Mouse (Mus musculus) heart, embryonic 13.5 days (tissue): ENCODE measurements around the gene Tmem110. TPM values are rescaled to one million over a fixed set of nuclear protein-coding genes. Genes with fewer than 3 reads are reported as not detected.
A peak's percentile ranks its signal among the peaks of the same experiment; 100 is the strongest.

ENCODE experiments used
- ATAC-seq: fragments of 200-750 bp; cut with Nextera tagmentation; 2 replicates; pipeline ENCODE4 v1.8.0; 2017; ENCODE audit warnings: moderate TSS enrichment; ENCODE audit not compliant: insufficient number of reproducible peaks, low FRiP score, low TSS enrichment; ENCODE audit errors: extremely low read depth
- H3K27ac ChIP-seq: fragments of 300-500 bp; sonication (generic); replicated peaks from 2 replicates; pipeline ENCODE4 v1.5.1; 2015; ENCODE audit warnings: moderate library complexity, mild to moderate bottlenecking, inconsistent platforms
- H3K27me3 ChIP-seq: fragments of 300-500 bp; sonication (generic); replicated peaks from 2 replicates; pipeline ENCODE4 v1.6.1; 2015; ENCODE audit warnings: mild to moderate bottlenecking, inconsistent platforms
- H3K36me3 ChIP-seq: fragments of 300-500 bp; sonication (generic); 2 replicates; pipeline ENCODE4 v1.6.1; 2015; ENCODE audit warnings: mild to moderate bottlenecking, inconsistent platforms
- H3K4me1 ChIP-seq: fragments of 300-500 bp; sonication (generic); 2 replicates; pipeline ENCODE4 v1.6.1; 2015; ENCODE audit warnings: inconsistent platforms
- H3K4me2 ChIP-seq: fragments of 300-500 bp; sonication (generic); 2 replicates; pipeline ENCODE4 v1.6.1; 2015; ENCODE audit warnings: inconsistent platforms, mild to moderate bottlenecking, moderate library complexity
- H3K4me3 ChIP-seq: fragments of 300-500 bp; sonication (generic); 2 replicates; pipeline ENCODE4 v1.5.1; 2015; ENCODE audit warnings: moderate library complexity, mild to moderate bottlenecking, inconsistent platforms
- H3K9ac ChIP-seq: fragments of 300-500 bp; sonication (generic); 2 replicates; pipeline ENCODE4 v1.6.1; 2015; ENCODE audit warnings: inconsistent platforms, mild to moderate bottlenecking, moderate library complexity
- H3K9me3 ChIP-seq: fragments of 300-500 bp; sonication (generic); 2 replicates; pipeline ENCODE4 v1.6.1; 2016; ENCODE audit warnings: inconsistent platforms
- WGBS: fragments of 180-500 bp; shearing (Covaris S2); methylation state at CpG from one replicate; pipeline ENCODE4 v1.1.7; 2015; ENCODE audit warnings: mixed read lengths; 5-methylcytosine and 5-hydroxymethylcytosine counted together
- polyA plus RNA-seq: library from polyadenylated mRNA; unstranded; fragments of >200 nt; fragmentation: Nextera tagmentation; extraction: Ambion mirVana; gene quantifications from 2 replicates; pipeline ENCODE4 v1.2.1, GENCODE M21; 2015

Gene Tmem110
- 14.7 and 15.0 TPM in 2 replicates for polyA plus RNA-seq

DNA sequence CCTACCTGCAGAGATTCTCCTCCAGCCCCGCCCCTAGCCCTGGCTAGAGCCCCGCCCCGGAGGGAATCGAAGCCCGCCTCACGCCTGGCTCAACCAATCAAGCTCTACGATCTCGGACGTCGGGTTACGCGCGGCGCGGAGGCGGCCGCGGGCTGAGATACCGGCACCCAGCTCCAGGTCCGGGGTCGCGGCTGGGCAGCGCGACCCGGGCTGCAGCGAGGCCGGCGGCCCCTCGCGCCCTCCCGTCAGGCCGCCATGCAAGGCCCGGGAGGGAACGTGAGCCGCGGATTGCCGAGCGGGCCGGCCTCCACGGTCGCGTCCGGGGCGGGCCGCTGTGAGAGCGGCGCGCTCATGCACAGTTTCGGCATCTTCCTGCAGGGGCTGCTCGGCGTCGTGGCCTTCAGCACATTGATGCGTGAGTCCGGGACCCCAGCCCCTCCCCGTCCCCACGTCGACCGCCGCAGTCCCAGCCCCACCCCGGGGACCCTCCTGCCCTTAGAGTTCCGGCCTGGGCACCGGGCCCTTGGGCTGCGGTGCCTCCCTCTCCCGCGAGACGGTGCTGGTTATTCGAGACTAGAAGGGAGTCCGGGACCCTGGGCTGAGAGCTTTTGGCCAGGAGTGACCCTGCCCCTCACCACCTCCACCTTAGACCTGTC lies at the start of gene Tmem110:
Tmem110 (plus strand) TSS at position 115 of the 656 bp plus-strand sequence.
- Histone ChIP-seq H3K4me3 (peak within 1 kb of the TSS; percentile 81), H3K36me3 (no peaks in the 10 kb centered on the region), H3K27me3 (no peaks in the 10 kb centered on the region), H3K4me2 (peak within 1 kb of the TSS; percentile 88), H3K4me1 (peaks cover 51% of the 10 kb centered on the region), H3K9me3 (no peaks in the 10 kb centered on the region), H3K9ac (peak within 1 kb of the TSS; percentile 93), H3K27ac (peak within 1 kb of the TSS; percentile 43)
- peak; percentile 75 for ATAC-seq
- 1% methylated on average over 67 of the region's 68 CpGs for WGBS

DNA sequence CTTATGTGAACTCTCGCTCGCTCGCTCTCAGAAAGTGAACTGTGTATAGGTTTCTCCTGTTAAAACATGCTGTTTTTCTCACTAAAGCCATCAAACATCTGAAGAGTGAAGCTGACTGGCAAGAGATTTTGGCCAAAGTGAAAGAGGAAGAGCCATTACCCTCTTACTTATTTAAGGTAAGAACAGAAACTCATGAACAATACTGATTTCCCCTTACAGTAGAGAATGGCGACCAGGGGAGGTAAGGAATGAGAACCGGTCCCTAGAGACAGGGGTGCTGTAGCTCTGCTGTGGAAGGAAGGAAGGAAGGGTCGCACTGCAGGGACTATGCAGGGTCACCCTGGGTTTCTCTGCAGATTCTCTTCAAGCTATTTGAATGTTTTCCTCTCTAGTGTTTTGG lies 40.8 kb upstream of the Tmem110 start:
- no peaks in the 10 kb centered on the region for H3K27me3 ChIP-seq
- H3K9me3 ChIP-seq, result no peaks in the 10 kb centered on the region
- peaks cover 36% of the 10 kb centered on the region for H3K36me3 ChIP-seq
- H3K4me1 ChIP-seq, result no peaks in the 10 kb centered on the region
- no peak overlapping the region for H3K4me3 ChIP-seq
- 88% methylated on average over 6 of the region's 6 CpGs for WGBS
- H3K4me2 ChIP-seq, result no peak overlapping the region
- no peak for ATAC-seq
- no peak overlapping the region for H3K9ac ChIP-seq
- H3K27ac ChIP-seq, result no peak overlapping the region

DNA sequence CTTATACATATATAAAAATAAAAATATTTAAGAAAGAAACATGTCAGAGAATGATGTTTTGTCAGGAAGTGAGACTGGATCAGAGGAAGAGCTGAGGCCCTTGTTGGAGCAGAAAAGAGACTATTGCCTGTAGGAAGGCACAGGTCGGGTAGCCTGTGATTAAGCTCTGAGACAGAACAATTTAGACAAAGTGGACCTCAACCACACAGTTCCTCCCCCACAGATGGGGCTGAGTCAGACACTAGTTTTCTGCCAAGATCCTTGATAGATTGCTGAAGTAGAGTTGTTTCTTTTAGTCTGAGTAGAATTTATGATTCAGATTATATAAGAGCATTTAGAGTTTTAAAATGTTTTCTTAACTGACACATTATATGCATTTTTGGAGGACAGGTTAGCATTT lies 35.9 kb upstream of the Tmem110 start:
- 44% methylated on average over 1 of the region's 1 CpGs for WGBS
- Histone ChIP-seq H3K9me3 (no peaks in the 10 kb centered on the region), H3K9ac (no peak overlapping the region), H3K4me1 (no peaks in the 10 kb centered on the region), H3K4me3 (no peak overlapping the region), H3K27me3 (no peaks in the 10 kb centered on the region), H3K27ac (no peak overlapping the region), H3K4me2 (no peak overlapping the region), H3K36me3 (peaks cover 45% of the 10 kb centered on the region)
- no peak for ATAC-seq

DNA sequence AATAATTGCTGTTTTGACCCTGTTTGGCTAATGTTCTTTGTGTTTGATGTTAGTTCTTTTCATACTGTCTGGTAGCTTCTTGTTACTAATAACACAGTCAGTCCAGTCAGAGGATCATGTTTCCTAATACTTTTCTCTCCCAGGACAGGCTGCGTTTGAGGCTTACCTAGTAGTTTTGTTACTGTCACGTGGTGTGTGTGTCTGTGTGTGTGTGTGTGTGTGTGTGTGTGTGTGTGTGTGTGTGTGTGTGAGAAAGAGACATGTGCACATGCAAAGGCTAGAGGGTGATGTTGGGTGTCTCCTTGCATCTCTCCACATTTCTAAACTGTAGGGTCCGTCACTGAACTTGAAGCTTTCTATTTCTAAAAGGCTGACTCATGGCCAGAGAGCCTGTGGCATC lies 32.5 kb upstream of the Tmem110 start:
- WGBS, result 76% methylated on average over 3 of the region's 3 CpGs
- no peak for ATAC-seq
- peaks cover 7% of the 10 kb centered on the region; the same call in 1 of the 2 replicates for H3K9me3 ChIP-seq
- no peak overlapping the region for H3K9ac ChIP-seq
- no peaks in the 10 kb centered on the region for H3K27me3 ChIP-seq
- H3K36me3 ChIP-seq, result peaks cover 43% of the 10 kb centered on the region
- no peak overlapping the region for H3K4me2 ChIP-seq
- no peak overlapping the region for H3K27ac ChIP-seq
- H3K4me1 ChIP-seq, result no peaks in the 10 kb centered on the region
- no peak overlapping the region for H3K4me3 ChIP-seq

DNA sequence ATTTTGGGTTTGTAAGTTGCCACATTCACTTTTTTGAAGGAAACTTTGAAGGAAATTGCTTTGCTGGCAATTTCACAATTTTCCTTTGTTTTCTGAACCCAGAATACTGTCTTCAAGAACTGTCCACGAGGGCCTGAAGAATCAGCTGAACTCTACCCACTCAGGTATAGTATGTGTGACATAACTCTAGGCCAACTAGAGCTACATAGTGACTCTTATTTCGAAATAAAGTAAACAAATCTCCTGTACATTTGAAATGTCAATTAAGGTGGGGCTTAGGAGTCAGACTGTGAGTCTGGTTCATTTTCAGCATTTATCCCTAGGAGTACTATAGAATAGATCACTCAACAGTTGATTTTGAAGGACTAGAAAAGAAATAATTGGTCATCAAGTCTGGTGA lies 23.6 kb upstream of the Tmem110 start:
- H3K4me2 ChIP-seq, result no peak overlapping the region
- H3K27ac ChIP-seq, result no peak overlapping the region
- no peaks in the 10 kb centered on the region for H3K9me3 ChIP-seq
- no peaks in the 10 kb centered on the region for H3K27me3 ChIP-seq
- H3K4me3 ChIP-seq, result no peak overlapping the region
- no peak overlapping the region for H3K9ac ChIP-seq
- WGBS, result 88% methylated on average over 2 of the region's 2 CpGs
- ATAC-seq, result no peak
- H3K4me1 ChIP-seq, result no peaks in the 10 kb centered on the region
- peaks cover 45% of the 10 kb centered on the region for H3K36me3 ChIP-seq

DNA sequence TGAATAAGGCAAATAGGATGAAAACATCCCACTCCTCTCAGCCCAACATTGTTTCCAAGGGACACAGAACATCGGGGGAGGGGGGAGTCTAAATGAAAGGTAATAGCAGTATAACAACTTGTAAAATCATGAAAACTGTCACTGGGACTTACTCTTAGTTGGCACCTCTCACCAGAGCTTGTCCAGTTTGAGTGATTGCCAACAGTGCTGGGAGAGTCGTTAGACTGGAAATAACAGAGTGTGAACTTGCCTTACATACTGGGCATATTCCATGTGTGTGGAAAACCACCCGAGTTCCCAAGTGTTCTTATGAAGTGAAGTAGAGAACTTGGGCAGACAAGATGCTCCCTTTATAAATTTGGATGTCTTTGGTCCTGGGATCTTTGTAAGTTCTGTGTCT lies 4.3 kb upstream of the Tmem110 start:
- no peak overlapping the region for H3K4me3 ChIP-seq
- no peak for ATAC-seq
- no peak overlapping the region for H3K27ac ChIP-seq
- H3K27me3 ChIP-seq, result no peaks in the 10 kb centered on the region
- peaks cover 35% of the 10 kb centered on the region for H3K36me3 ChIP-seq
- 70% methylated on average over 3 of the region's 3 CpGs for WGBS
- H3K4me2 ChIP-seq, result no peak overlapping the region
- no peak overlapping the region for H3K9ac ChIP-seq
- no peaks in the 10 kb centered on the region for H3K9me3 ChIP-seq
- peaks cover 6% of the 10 kb centered on the region for H3K4me1 ChIP-seq

DNA sequence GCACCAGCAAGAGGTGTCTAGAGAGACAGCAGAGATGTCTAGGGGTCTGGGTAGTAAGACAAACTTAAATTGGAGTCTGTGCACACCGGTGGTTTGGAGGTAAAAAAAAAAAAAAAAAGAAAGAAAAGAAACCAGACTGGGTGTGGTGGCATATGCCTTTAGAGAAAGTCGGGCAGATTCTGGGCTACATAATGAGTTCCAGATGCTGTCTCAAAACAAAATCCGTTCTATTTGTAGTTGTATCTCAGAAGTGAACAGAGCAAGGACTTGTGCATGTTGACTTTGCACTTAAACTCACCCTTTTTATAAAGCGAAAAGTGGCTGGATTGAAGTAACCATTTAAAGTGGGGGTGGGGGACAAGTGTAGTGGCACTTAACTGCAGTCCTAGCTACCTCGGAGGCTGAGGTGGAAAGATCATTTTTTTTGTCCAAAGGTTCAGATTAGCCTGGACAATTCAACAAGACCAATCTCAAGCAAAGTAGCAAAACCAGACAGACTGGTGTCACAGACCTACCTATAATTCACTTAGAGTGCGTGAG lies 864 bp upstream of the Tmem110 start:
- H3K9me3 ChIP-seq, result no peaks in the 10 kb centered on the region
- H3K4me3 ChIP-seq, result no peak overlapping the region
- H3K4me1 ChIP-seq, result peaks cover 40% of the 10 kb centered on the region
- 58% methylated on average over 6 of the region's 6 CpGs for WGBS
- H3K27me3 ChIP-seq, result no peaks in the 10 kb centered on the region
- H3K36me3 ChIP-seq, result peaks cover 6% of the 10 kb centered on the region; the same call in 1 of the 2 replicates
- ATAC-seq, result no peak
- 0 out of 2 replicates have a peak overlapping the region, but pooled peaks have one; percentile 88 for H3K4me2 ChIP-seq
- H3K27ac ChIP-seq, result no peak overlapping the region
- no peak overlapping the region for H3K9ac ChIP-seq

DNA sequence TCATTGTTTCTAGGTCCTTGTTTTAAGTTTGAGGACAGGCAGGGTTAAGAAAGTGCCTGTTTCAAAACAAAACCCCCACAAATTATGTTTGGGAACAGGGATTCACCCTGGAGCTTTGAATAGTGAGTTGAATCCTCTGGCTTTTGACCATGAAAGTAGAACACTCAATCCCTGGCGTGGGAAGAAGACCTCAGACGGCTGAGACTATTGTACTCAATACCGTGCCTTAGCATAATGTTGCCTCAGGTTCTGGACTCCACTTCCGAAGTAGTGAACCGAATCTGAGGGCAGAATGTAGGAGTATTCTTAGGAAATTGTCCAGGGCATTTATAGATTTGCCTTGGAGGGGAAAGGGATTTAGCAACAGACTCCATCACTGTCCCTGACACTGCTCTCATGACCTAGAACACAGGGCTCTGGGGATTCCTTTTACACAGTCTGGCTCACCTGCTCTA lies 342 bp upstream of the Tmem110 start:
- Histone ChIP-seq H3K9ac (peak overlapping the region; percentile 93), H3K27ac (0 out of 2 replicates have a peak overlapping the region, but pooled peaks have one; percentile 43), H3K27me3 (no peaks in the 10 kb centered on the region), H3K36me3 (peaks cover under 1% of the 10 kb centered on the region; the same call in 1 of the 2 replicates), H3K4me2 (peak overlapping the region; percentile 88), H3K4me3 (peak overlapping the region; percentile 81), H3K9me3 (no peaks in the 10 kb centered on the region), H3K4me1 (peaks cover 45% of the 10 kb centered on the region)
- ATAC-seq, result no peak
- 38% methylated on average over 5 of the region's 5 CpGs for WGBS

DNA sequence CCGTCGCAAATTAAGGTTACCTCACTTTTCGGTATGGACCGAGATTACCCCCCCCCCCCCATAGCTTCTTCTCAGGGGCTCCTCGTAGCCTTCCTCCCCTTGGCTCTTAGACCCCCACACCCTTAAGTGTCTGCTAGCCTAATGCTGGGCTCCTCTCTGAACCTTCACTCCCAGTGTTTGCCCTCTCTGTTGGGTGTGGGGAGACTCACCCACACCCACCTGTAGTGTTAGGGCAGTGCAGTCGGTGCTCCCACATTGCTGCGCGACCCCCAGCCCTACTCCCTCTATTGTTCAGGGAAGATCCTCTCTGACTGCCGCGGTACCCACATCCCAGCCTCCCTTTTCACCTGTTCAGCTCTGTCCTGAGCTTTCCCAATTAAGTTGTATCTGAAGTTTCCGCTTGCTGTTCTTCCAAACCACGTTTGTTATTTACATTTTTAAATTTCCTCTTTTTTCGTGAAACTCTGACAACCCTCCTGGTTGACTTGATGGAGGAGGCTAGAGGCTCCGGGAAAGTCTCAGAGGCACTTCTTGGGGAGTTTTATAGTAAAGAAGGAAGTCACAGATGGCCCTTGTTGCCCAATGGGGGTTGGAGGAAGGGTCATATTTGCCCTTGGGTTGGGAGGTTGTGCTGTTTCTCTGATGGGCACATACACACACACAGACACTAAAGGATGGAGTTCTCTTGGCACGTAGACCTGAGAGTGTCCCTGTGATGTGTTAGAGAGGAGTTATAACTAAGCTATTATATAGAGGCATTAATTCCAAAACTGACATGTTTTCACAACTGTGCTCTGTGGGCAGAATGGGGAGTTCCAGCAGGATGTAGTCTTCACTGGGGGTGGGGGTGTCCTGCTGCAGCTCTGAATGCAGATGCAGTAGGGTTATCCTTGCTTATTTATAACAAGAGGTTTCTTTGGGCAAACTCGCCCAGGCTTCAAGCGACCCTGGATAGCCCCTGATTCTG lies 1.1 kb downstream of the Tmem110 start:
- H3K36me3 ChIP-seq, result no peaks in the 10 kb centered on the region
- peak overlapping the region; percentile 93 for H3K9ac ChIP-seq
- peak overlapping the region; percentile 43; the same call in 1 of the 2 replicates for H3K27ac ChIP-seq
- peak overlapping the region; percentile 88 for H3K4me2 ChIP-seq
- H3K27me3 ChIP-seq, result no peaks in the 10 kb centered on the region
- ATAC-seq, result no peak
- peaks cover 53% of the 10 kb centered on the region for H3K4me1 ChIP-seq
- 22% methylated on average over 17 of the region's 17 CpGs for WGBS
- no peaks in the 10 kb centered on the region for H3K9me3 ChIP-seq
- peak overlapping the region; percentile 81 for H3K4me3 ChIP-seq

DNA sequence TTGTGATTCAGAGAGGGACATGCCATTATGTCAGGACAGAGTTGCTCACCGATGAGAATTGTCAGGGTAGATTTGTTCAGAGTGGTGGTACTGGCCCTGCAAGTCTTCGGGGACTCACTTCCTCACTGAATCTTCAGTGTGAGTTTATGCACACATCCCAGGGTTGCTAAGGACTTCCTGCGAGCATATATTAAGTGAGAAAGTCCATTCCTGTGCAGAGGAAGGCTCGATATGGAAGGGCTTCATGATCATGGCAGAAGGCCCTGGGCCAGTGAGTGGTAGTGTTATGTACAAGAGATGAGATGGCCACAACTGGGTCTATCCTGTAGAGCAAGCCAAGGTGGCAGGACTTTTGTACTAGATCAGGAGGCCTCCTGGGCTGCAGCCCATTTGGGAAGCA lies 2.1 kb downstream of the Tmem110 start:
- ATAC-seq, result no peak
- H3K9me3 ChIP-seq, result no peaks in the 10 kb centered on the region
- H3K27ac ChIP-seq, result no peak overlapping the region
- no peaks in the 10 kb centered on the region for H3K36me3 ChIP-seq
- H3K9ac ChIP-seq, result no peak overlapping the region
- H3K4me3 ChIP-seq, result no peak overlapping the region
- 71% methylated on average over 4 of the region's 4 CpGs for WGBS
- H3K27me3 ChIP-seq, result no peaks in the 10 kb centered on the region
- H3K4me1 ChIP-seq, result peaks cover 60% of the 10 kb centered on the region
- H3K4me2 ChIP-seq, result 0 out of 2 replicates have a peak overlapping the region, but pooled peaks have one; percentile 88

DNA sequence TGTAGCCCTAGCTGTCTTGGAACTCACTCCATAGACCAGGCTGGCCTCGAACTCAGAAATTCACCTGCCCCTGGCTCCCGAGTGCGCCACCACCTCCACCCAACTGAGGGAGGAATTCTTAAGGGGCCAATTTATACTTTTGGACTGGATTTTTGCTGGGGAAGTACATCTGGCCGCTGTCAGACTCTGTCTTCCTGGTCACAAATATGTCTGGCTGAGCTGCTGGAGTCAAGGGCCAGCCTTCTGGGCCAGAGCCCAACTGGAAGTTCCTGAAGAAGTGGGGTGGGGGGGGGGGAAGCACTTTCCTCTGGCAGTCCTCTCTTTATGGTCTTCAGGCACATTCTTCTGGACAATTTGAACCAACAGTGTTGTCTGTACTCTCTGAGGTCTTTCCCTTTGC lies 2.7 kb downstream of the Tmem110 start:
- Histone ChIP-seq H3K9me3 (no peaks in the 10 kb centered on the region), H3K4me2 (no peak overlapping the region), H3K27ac (peak overlapping the region; percentile 68; the same call in 1 of the 2 replicates), H3K36me3 (no peaks in the 10 kb centered on the region), H3K4me1 (peaks cover 60% of the 10 kb centered on the region), H3K9ac (peak overlapping the region; percentile 6; the same call in 1 of the 2 replicates), H3K4me3 (no peak overlapping the region), H3K27me3 (no peaks in the 10 kb centered on the region)
- 67% methylated on average over 4 of the region's 4 CpGs for WGBS
- no peak for ATAC-seq
